Mouse (Mus musculus) thymus, adult 2 months (tissue): ENCODE measurements around the gene Ddhd1.

Experiments used
- CTCF ChIP-seq: fragments of 200-500 bp; IDR thresholded peaks from 2 replicates; pipeline ENCODE4 v1.5.1; 2012; ENCODE audit warnings: mild to moderate bottlenecking, control low read depth, low read length, moderate library complexity, borderline replicate concordance; ENCODE audit not compliant: control insufficient read depth, poor library complexity, insufficient read depth; ENCODE audit errors: extremely low read depth
- POLR2A ChIP-seq: fragments of 200-500 bp; IDR thresholded peaks from 2 replicates; pipeline ENCODE4 v1.6.1; 2012; ENCODE audit warnings: mild to moderate bottlenecking, low read length, control low read depth, moderate library complexity; ENCODE audit not compliant: control insufficient read depth, poor library complexity, insufficient read depth; ENCODE audit errors: extremely low read depth

DNA sequence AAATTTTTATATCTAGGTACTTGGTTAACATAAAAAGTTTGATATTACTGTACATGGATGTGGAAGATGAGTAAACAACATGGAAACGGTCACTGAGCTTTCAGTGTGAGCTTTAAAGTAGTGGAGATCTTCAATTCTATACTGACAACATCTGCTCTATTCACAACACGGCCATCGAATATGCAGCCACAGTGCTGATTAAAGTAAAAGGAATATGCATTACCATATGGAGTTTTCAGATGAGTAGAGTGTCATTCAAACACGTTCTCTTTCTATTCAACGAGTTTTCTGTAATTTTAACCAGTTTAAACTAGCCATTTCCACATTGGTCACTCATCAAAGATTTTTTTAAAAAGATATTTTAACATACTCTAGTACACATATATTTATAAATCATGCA is 15.1 kb downstream of the Ddhd1 start:
- no peak for TF ChIP-seq POLR2A
- no peak for TF ChIP-seq CTCF
